Comparison of ENCODE assay signal across 8 mouse cellular contexts in genomic region chr4:137593601-137594495, GRCm38 (mm10). TPM values are rescaled to one million over a fixed set of nuclear protein-coding genes. Genes with fewer than 3 reads are reported as not detected.
A peak's percentile ranks its signal among the peaks of the same experiment; 100 is the strongest.
DNase-seq lines count a peak whose midpoint lies in the region; ATAC-seq and TF ChIP-seq lines count a peak whose summit lies in the region.

Gene Usp48, plus strand, starts transcription at chr4:137593755.

- no peak for TF ChIP-seq CTCF in heart, adult 2 months (IDR thresholded peaks at IDR 0.05)

- peak within 1 kb of the TSS; percentile 87 for H3K9ac ChIP-seq in embryonic facial prominence, embryonic 14.5 days (ENCODE audit: low read depth, low read length)
- H3K9ac ChIP-seq in heart, adult 2 months (ENCODE audit: low read depth, low read length), result peak within 1 kb of the TSS; percentile 93
- H3K9ac ChIP-seq in limb, embryonic 13.5 days, result peak within 1 kb of the TSS; percentile 89
- H3K9ac ChIP-seq in midbrain, embryonic 16.5 days (ENCODE audit: low read depth, low read length), result peak within 1 kb of the TSS; percentile 81

- H3K4me2 ChIP-seq in embryonic facial prominence, embryonic 14.5 days (ENCODE audit: low read depth, low read length), result peak within 1 kb of the TSS; percentile 95
- H3K4me2 ChIP-seq in limb, embryonic 13.5 days (replicated peaks), result peak within 1 kb of the TSS; percentile 89
- H3K4me2 ChIP-seq in midbrain, embryonic 16.5 days (ENCODE audit: low read length), result peak within 1 kb of the TSS; percentile 84

- TF ChIP-seq EP300 in heart, adult 2 months (IDR thresholded peaks at IDR 0.05; ENCODE audit: insufficient read depth, low read depth, low read length), result peak; percentile 71

- TF ChIP-seq POLR2A in heart, adult 2 months (IDR thresholded peaks at IDR 0.05; ENCODE audit: insufficient read depth, low read depth, low read length), result peak; percentile 96

- peak; percentile 98 for DNase-seq in 3T3-L1 (ENCODE audit: low read depth, low spot score)
- DNase-seq in adrenal gland, postnatal 4 days (ENCODE audit: low spot score in 2 of 2), result peak; percentile 97
- DNase-seq in embryonic facial prominence, embryonic 14.5 days (ENCODE audit: low spot score), result peak; percentile 99
- peak; percentile 98 to 99 for DNase-seq in heart, adult 2 months
- DNase-seq in kidney, adult 8-10 months, result peak; percentile 98
- DNase-seq in spleen, postnatal 10 days (ENCODE audit: low spot score in 2 of 2), result peak; percentile 97 to 99

- H3K27me3 ChIP-seq in embryonic facial prominence, embryonic 14.5 days (replicated peaks; ENCODE audit: control insufficient read depth, insufficient read depth, low read length), result no peaks in the 10 kb centered on the region
- no peaks in the 10 kb centered on the region for H3K27me3 ChIP-seq in heart, adult 2 months (ENCODE audit: control insufficient read depth, insufficient read depth, low read length)
- H3K27me3 ChIP-seq in limb, embryonic 13.5 days, result no peaks in the 10 kb centered on the region
- no peaks in the 10 kb centered on the region for H3K27me3 ChIP-seq in midbrain, embryonic 16.5 days (ENCODE audit: control insufficient read depth, insufficient read depth, low read depth, low read length)

- peaks cover 7% of the 10 kb centered on the region for H3K79me2 ChIP-seq in heart, adult 2 months (replicated peaks; ENCODE audit: control insufficient read depth, insufficient read depth, low read length)

- peaks cover 14% of the 10 kb centered on the region for H3K4me1 ChIP-seq in embryonic facial prominence, embryonic 14.5 days (ENCODE audit: control insufficient read depth, insufficient read depth, low read length)
- H3K4me1 ChIP-seq in heart, adult 2 months (ENCODE audit: control insufficient read depth, insufficient read depth, low read length), result peaks cover 5% of the 10 kb centered on the region
- peaks cover 31% of the 10 kb centered on the region for H3K4me1 ChIP-seq in limb, embryonic 13.5 days
- H3K4me1 ChIP-seq in midbrain, embryonic 16.5 days (ENCODE audit: control insufficient read depth, insufficient read depth, low read length), result peaks cover 27% of the 10 kb centered on the region

- ATAC-seq in embryonic facial prominence, embryonic 14.5 days (ENCODE audit: low read depth), result peak; percentile 94
- peak; percentile 95 for ATAC-seq in limb, embryonic 13.5 days (ENCODE audit: low FRiP score, low read depth)
- ATAC-seq in midbrain, embryonic 16.5 days, result peak; percentile 94

- peak within 1 kb of the TSS; percentile 100 for H3K27ac ChIP-seq in embryonic facial prominence, embryonic 14.5 days (replicated peaks; ENCODE audit: low read depth, low read length)
- peak within 1 kb of the TSS; percentile 100 for H3K27ac ChIP-seq in heart, adult 2 months
- peak within 1 kb of the TSS; percentile 99 for H3K27ac ChIP-seq in limb, embryonic 13.5 days
- H3K27ac ChIP-seq in midbrain, embryonic 16.5 days (ENCODE audit: low read length), result peak within 1 kb of the TSS; percentile 99

- H3K9me3 ChIP-seq in embryonic facial prominence, embryonic 14.5 days (ENCODE audit: control insufficient read depth, low read length), result no peaks in the 10 kb centered on the region
- H3K9me3 ChIP-seq in limb, embryonic 13.5 days, result no peaks in the 10 kb centered on the region
- no peaks in the 10 kb centered on the region for H3K9me3 ChIP-seq in midbrain, embryonic 16.5 days (replicated peaks; ENCODE audit: control insufficient read depth, low read length, poor library complexity, severe bottlenecking)

- intact Hi-C loops in heart, adult 2 months (cut with DNase I), result loop anchor here (5.0 kb wide), 1 partner anchor 237 kb away; the partner anchor contains the start of gene Cdc42

- WGBS in embryonic facial prominence, embryonic 14.5 days, result under 1% methylated on average over 75 of the region's 92 CpGs
- WGBS in heart, adult 2 months, result under 1% methylated on average over 92 of the region's 92 CpGs
- WGBS in limb, embryonic 13.5 days, result under 1% methylated on average over 78 of the region's 92 CpGs
- under 1% methylated on average over 83 of the region's 92 CpGs for WGBS in midbrain, embryonic 16.5 days

- H3K4me3 ChIP-seq in embryonic facial prominence, embryonic 14.5 days (ENCODE audit: low read depth, low read length), result peak within 1 kb of the TSS; percentile 77
- H3K4me3 ChIP-seq in heart, adult 2 months, result peak within 1 kb of the TSS; percentile 99
- H3K4me3 ChIP-seq in limb, embryonic 13.5 days, result peak within 1 kb of the TSS; percentile 96
- peak within 1 kb of the TSS; percentile 63 for H3K4me3 ChIP-seq in midbrain, embryonic 16.5 days (ENCODE audit: low read depth, low read length)

- no peaks in the 10 kb centered on the region for H3K36me3 ChIP-seq in embryonic facial prominence, embryonic 14.5 days (ENCODE audit: control insufficient read depth, insufficient read depth, low read length)
- H3K36me3 ChIP-seq in heart, adult 2 months (ENCODE audit: control insufficient read depth, insufficient read depth, low read length), result peaks cover 2% of the 10 kb centered on the region; the same call in 1 of the 2 replicates
- no peaks in the 10 kb centered on the region for H3K36me3 ChIP-seq in limb, embryonic 13.5 days
- no peaks in the 10 kb centered on the region for H3K36me3 ChIP-seq in midbrain, embryonic 16.5 days (ENCODE audit: control insufficient read depth, insufficient read depth, low read length)

RNA-seq across cellular contexts. Expression of gene Usp48, which starts in this region (rescaled TPM):
- total RNA-seq in adrenal gland, postnatal 4 days (2021), result 100 to 1,000 TPM; 139 to 150 TPM
- polyA plus RNA-seq in embryonic facial prominence, embryonic 14.5 days (2014; fragmentation: Nextera tagmentation; extraction: Ambion mirVana), result 59.8 and 61.2 TPM in 2 replicates
- 10 to 100 TPM; 30.0 to 37.6 TPM for total RNA-seq in heart, adult 2 months (2021)
- 29.7 and 49.1 TPM in 2 replicates for polyA plus RNA-seq in heart, adult 2 months (2012; rRNA removed)
- polyA plus RNA-seq in limb, embryonic 13.5 days (2015; fragmentation: Nextera tagmentation; extraction: Ambion mirVana), result 78.6 and 81.4 TPM in 2 replicates
- polyA plus RNA-seq in midbrain, embryonic 16.5 days (2015; fragmentation: Nextera tagmentation; extraction: Ambion mirVana), result 57.2 and 63.2 TPM in 2 replicates

Comparison
In these comparisons a context has a peak if more than half of its experiments do, and no peak if none do; other contexts are left out.
1. Peak in every context shown above with its lines: DNase-seq, ATAC-seq, H3K4me3 ChIP-seq and H3K27ac ChIP-seq.